Mouse (Mus musculus): ENCODE measurements around the gene Tmem63b.
A peak's percentile ranks its signal among the peaks of the same experiment; 100 is the strongest.

Gene Tmem63b

DNA sequence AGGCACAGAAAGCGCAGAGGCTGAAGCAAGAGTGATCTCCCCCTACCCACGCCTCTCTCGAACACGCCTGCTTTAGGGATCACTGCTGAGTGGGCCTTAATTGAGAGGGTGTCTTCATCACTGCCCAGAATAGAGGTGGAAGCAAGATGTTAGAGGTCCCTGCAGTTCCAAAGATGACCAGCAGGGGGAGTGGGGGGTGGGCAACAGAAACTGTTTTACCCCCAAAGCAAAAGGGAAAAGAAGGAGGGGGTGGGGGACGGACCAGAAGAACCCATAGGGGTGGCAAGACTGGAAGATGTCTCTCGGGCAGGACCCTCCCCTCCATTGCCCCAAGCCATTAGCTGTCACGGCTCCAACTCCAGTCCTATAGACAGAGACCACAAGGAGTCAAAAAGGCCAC, 8.6 kb downstream of the Tmem63b start:
- DNase-seq (ENCODE audit: extremely low spot score, low spot score): peak; percentile 80

DNA sequence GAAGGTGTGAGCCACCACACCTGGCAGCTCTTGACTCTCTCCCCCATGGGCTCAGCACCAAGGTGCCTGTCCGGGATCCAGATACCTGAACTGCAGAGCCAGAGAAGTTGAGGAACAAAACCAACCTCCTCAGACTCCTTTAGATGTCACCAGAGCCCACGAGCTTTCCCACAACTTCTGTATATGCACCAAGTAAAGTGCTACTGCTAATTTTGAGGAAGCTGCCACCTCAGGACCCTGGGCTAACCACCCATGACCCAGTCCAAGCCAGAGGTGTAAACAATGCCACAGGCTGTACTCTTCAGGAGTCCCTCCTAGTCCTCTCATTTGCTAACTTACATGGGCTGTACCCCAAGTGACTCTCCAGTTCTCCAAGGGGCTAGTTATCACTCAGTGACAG, 14.1 kb downstream of the Tmem63b start:
- DNase-seq (ENCODE audit: extremely low spot score, low spot score): no peak

DNA sequence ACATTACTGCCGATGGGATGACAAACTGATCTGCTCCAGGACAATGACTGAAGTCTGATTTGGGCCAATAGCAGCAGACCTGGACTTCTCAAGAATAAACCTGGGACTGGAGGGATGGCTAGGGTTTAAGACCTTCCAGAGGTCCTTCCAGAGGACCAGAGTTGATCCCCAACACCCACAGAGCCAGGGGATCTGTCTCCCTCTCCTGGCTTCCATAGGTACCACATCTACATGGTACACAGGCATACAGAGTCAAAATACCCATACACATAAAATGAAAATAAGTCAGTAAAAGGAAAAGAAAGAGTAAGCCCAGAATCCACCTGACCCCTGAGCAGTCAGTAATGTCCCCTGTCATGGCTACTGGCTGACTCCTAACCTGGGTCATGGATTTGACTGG, 14.9 kb downstream of the Tmem63b start:
- no peak for DNase-seq (ENCODE audit: extremely low spot score, low spot score)

DNA sequence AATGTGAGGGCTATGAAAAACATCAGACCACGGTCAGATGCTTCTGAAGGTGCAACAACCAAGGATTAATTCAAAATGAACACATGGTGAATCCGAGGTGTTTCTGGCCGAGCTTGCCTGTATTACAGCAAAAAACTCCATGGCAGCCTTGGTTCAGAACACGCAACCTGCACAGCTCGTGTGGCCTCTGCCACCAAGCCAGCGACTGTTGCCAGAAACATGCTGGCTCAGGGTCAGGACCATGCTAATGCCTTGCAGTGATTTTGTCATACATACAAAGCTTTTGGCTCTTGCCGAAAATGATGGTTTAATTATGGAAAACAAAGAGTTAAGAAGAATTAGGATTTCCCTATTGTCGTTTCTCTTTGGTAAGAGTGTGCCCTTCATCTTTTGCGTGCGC, 18.7 kb downstream of the Tmem63b start:
- DNase-seq (ENCODE audit: extremely low spot score, low spot score): no peak

DNA sequence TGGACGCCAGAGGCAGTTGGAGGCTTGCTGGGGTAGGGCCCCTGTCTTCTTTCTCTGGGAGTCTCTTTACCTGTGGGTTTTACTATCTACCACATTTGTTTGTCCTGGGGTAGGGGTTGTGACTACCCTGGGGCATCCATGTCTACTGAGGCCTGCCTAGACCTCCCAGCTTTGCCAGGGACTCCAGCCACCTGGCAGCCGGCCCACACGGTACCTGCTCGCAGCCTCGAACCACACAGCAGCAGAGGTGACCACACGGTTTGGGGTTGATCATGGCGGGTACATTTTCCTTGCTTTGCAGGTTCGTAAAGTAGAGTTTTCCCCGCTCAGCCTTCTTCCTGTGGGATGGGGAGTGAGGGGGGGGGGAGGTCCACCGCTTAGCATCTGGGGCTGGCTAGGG, 19.2 kb downstream of the Tmem63b start:
- DNase-seq (ENCODE audit: extremely low spot score, low spot score): no peak

DNA sequence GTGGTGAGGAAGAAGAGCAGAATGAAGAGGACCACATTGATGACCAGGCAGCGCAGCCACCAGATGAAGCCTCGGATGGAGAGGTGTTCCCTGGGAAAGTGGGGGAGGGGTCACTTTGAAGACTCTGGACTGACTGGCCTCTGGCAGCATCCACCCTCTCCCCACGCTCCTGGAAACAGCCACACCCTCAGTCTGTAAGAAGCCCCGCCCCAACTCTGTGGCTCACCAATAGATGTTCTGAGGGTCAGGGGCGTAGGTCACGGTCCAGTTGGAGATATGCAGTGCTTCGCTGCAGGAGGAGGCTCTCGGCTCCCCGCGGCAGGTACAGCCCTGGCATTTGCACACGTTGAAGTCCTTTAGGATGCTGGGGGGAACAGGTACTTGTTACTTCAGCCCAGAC, 20.6 kb downstream of the Tmem63b start:
- DNase-seq (ENCODE audit: extremely low spot score, low spot score): no peak

DNA sequence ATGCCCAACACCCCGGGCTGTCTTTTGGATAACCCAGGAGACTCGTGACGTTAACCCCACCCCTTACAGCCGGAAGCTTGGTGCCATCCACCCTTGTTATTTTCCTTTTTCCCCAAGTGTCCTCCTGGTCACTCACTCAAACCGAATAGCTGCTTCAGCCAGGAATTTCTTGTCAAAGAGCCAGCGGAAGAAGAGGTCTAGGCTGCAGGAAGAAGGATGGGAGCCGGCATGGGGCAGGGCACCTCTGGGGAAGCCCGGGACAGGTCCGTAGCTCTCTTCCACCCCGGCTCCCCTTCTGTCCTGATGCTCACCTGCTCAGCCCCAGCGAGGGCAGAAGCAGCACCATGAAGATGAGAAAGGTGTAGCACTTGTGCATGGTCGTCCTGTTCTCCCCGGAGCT, 22.1 kb downstream of the Tmem63b start:
- DNase-seq (ENCODE audit: extremely low spot score, low spot score): no peak

DNA sequence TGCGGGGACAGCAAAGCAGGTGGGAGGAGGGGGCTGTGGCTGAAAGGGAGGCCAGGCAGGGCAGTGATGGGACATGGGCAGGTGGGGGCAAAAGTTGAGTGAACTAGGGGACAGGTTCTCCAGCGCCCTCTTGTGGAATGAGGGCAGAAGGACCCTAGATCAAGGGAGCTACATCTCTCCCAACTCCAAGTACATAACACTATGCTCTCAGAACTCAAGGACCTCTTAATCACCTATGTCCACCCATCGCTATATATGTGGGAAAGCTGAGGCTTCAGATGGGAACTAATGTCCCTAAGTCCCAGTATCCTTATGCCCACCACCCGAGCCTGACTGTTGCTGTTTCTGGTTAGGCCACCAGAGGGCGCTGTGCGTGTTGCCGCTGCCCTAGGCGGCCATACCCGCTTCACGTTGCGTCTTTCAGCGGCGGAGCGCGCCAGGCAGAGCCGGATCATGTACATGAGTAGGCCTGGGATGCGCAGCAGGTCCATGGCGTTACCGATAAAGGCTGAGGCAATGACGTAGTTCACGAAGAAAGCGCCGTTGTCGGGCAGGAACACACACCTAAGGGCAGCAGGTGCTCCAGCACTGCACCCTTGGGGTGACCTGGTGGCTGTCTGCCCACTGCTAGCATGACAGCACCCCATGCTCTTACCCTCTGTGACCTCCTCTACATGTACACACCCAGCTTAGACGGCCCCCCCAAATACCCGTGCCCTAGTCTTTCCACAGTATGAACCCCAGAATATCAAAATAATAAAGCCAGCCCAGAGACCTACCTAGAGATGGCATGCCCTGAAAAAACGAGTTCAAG, 23.4 kb downstream of the Tmem63b start:
- DNase-seq (ENCODE audit: extremely low spot score, low spot score): peak; percentile 88

DNA sequence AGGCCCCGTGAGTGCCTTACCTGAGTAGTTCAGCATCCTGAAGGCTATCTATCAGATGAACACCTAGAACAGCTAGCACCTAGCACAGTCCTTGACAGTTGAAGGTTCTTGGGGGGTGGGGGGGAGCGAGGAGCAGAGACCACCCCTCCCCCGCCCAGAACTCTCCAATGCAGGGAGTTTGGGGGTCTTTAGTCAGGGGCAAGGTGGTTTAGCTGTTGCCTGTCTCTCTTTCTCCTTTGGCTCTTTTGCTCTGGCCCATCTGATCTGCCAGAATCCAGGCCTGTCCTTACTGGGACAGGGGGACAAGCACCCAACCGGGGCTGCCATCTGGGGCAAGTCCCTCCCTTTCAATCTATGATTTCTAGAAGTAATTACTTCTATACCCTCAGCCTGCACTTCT, 27.5 kb downstream of the Tmem63b start, which contains the start of gene Capn11:
Capn11 (minus strand) TSS at position 101 of the 400 bp plus-strand sequence.
- no peak for DNase-seq (ENCODE audit: extremely low spot score, low spot score)

DNA sequence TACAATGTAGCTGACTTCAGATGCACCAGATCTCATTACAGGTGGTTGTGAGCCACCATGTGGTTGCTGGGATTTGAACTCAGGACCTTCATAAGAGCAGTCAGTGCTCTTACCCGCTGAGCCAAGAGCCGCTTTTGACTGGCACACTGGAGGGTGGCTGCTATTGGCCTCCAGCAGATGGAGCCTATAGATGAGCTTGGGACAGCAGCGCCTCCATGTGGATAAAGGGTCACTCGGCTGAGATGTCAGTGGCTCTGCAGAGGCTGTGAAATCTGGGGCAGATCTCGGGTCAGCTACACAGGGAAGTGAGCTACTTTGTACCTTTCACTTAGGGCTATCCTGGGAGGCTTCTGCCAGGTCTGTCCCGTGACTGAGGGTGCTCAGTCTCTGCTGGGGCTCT, 30.9 kb downstream of the Tmem63b start:
- no peak for DNase-seq (ENCODE audit: extremely low spot score, low spot score)

DNA sequence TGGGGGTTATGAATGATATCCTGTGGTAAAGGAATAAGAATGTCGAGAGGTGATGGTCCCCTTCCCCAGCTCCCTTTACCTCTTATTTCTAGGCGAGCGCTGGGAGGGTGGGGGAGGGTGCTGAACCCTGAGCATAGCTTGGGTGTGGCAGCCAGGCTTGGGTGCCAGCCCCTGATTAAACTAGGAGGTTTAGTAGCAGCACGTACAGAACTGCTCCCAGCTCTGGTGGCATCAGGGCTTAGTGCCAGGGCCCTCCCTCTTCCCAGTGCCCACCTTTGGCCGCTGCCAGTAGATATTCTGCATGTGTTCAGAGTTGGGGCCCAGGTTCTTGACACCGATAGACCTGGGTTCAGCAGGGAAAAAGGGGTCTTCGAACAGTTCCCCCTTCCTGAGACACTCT, 33.5 kb downstream of the Tmem63b start:
- DNase-seq (ENCODE audit: extremely low spot score, low spot score): no peak

DNA sequence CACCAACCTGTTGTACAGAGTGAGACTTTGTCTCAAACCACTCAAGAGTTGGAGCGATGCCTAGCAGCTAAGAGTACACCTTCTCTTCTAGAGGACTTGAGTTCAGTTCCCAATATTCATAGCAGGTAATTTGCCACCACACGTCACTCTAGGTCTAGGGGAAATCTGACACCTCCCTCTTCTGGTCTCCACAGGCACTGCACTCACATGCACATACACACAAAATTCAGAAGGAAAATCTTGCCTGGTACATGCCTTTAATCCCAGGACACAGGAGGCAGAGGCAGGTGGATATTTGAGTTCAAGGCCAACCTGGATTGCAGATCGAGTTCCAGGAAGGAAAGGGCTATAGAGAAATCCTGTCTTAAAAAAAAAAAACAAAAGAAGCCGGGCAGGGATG, 42.5 kb downstream of the Tmem63b start:
- DNase-seq (ENCODE audit: extremely low spot score, low spot score): no peak

DNA sequence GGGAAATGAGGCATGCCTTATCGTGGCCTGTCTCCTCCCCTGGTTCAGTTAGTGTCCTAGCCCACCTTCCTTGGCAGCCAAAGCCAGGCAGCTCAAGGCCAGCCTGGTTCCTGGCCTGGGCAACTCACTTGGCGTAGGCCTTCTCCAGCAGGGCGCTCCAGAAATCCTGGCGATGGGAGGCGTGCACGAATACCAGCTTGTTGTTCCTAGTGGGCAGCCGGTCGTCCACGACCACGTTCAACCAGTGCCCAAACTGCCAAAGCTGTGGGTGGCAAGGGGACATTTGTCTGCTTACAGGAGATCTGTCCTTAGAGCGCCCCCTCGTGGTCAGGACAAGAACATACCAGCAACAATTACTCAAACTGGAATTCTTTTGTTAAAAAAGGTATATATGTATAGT, 44.0 kb downstream of the Tmem63b start:
- DNase-seq (ENCODE audit: extremely low spot score, low spot score): peak; percentile 72

DNA sequence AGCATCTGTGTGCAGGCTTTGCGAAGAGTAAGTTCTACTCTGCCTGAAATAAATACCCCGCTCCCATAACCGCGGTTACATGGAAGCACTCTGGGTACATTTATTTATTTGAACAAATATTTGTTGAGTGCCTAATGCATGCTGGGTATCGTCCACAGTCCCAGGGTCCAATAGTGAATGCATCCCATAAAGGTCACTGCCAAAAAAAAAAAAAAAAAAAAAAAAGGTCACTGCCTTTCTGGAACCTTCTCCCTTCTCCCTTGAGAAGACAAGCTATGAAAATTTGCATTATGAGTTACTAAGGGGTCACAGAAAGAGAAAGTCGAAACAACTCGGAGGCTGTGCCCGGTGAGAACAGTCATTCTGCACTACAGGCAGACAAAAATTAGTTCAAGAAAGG, 44.7 kb downstream of the Tmem63b start:
- no peak for DNase-seq (ENCODE audit: extremely low spot score, low spot score)

DNA sequence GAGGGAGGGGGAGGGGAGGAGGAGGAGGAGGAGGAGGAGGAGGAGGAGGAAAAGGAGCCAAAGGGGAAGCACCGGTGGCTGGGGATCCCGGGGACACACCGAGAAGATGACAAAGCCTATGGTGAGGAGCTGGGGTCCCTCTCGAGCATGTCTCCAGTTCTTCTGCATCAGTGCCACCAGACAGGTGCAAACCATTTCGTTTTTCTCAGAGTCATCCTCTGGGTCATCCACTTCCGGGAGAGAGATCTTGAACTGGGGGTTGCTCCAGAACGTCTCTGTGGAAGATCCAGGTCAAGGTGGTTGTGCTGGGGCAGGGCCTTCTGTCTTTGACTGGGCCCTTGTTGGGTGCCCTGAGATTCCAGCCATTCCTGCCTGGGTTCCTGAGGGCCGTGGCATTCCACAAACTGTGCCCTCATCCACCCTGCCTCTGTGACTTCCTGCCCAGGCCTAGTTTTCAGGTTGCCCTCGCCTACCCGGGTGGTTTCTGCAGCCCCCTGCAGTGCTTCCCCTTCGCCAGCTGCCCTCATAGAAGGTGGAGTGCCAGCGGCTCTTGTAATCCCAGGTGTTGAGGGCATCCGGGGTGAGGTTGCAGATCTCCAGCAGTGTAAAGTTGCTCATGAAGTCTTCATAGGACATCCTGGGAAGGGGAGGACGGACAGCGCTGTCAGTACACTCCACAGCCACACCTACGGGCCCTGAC, 48.0 kb downstream of the Tmem63b start:
- no peak for DNase-seq (ENCODE audit: extremely low spot score, low spot score)

DNA sequence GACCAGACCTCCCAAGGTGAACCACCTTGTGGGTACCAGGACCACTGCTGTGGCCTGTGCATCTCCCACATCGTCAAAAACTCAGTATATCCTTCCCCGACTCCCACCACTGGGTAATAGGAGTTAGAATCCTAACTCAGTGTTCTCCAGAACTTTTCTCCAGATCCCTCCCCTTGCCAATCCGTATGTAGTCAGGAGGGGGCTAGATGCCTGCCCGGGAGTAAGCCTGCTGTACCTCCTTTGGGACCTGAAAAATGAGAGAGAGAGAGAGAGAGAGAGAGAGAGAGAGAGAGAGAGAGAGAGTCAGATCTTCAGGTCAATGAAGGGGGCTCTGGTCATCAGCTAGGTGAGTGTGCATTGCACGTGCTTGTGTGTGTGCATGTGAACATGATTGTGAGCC, 52.7 kb downstream of the Tmem63b start:
- DNase-seq (ENCODE audit: extremely low spot score, low spot score): no peak

DNA sequence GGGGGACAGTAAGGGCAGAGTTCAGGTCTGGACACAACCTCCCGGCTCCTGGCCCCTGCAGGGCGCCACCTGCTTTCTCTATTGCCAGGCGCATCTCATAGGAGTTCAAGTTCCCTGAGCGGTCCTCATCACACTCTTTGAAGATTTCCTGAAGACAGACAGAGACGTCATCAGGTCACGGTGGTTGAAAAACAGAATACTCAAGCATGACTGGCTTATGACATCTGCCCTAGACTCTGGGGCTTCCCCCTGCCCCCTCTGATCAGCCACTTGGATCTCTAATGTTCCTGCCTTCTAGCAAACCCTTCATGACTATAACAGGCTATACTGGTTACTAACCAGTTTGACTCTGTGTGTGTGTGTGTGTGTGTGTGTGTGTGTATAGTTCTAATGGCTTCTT, 54.8 kb downstream of the Tmem63b start:
- DNase-seq (ENCODE audit: extremely low spot score, low spot score): no peak

DNA sequence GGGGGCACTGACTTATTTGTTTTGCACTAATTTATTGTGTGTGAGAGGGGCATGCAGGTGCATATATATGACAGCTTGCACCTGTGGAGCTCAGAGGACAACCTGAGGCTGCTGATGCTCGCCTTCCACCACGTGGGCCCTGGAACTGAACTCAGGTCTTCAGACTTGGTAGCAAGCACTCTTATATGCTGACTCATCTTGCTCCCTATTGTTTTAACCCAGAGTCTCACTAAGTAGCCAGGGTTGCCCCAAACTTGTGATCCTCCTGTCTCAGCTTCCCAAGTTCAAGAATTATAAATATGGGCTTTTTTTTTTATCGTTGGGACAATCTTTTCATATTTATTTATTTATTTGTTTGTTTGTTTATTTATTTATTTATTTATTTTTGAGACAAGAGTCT, 55.7 kb downstream of the Tmem63b start:
- DNase-seq (ENCODE audit: extremely low spot score, low spot score): no peak

DNA sequence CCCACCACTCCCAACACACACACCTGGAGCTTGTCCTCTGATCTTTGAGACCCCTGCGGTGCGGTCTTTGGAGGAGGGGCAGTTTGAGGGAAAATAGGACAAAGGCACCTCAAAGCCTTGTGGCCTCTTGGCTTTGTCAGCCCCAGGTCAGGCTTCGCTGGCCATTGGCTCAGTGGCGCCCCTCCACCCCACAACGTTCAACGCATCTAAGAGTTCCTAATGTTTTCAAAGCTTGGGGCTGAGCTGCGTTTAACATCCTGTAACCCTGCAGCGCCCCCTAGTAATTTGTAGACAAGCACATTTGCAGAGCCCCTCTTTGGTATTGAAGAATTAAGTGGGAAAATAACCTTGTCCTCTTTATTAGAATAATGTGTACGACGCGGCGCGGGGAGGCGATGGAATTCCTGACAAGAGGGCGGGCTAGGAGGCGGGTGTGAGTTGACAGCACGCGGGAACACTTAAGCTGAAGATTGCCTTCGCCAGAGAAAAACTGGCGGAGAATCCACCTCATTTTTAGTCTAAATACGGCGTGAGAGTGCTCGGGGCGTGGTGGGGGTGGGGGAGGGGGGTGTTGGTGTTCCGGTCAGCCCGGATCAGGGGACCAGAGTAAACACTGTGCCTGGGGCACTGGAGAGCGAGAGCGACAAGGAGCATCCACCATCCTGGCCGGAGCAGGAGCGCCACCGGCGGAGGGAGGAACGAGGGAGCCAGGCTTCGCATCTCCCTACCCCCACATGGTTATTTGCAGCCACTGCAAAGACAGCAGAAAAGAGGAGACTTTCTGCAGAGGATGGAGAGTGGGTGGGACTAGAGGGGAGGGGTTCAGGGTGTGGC, 56.6 kb downstream of the Tmem63b start:
- peak; percentile 74 for DNase-seq (ENCODE audit: extremely low spot score, low spot score)

DNA sequence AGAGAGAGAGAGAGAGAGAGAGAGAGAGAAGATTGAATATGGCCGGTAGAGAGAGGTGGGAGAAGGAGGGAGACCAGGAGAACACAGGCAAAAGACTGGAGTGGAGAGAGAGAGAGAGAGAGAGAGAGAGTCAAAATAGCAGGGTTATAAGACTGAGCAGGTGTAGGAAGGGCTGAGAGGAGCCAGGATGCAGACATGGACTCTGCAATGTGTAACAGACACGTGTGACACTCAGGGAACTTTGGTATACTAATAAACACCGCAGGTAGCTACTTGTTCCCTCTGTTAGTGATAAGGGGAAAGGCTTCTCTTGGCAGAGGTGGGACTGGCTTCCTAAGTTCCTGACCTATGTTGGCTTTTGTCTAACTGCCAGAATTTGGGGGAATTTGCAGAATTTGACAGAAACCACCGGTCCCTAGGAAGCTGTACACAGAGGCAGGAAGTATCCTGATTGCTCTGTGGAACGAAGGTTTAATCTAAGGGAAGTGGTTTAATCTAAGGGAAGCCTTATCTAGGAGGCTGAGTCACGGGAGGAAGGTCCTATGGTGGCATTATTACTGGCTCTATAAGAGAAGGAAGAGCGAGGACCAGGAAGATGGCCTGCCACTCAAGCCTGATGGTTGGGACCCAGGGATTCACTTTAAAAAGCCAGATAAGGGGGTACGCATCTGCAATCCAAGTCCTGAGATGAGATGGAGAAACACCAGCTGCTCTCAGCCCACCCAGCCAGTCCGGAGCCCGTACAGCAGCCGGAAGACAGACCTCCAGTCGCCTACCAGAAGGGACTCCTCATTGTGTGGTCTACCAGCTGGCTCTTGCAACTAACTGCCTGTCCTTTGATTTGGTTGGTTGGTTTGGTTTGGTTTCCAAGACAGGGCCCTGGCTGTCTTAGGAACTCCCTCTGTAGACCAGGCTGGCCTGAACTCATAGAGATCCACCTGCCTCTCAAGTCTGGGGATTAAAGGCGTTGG, 57.5 kb downstream of the Tmem63b start:
- peak; percentile 21 for DNase-seq (ENCODE audit: extremely low spot score, low spot score)

DNA sequence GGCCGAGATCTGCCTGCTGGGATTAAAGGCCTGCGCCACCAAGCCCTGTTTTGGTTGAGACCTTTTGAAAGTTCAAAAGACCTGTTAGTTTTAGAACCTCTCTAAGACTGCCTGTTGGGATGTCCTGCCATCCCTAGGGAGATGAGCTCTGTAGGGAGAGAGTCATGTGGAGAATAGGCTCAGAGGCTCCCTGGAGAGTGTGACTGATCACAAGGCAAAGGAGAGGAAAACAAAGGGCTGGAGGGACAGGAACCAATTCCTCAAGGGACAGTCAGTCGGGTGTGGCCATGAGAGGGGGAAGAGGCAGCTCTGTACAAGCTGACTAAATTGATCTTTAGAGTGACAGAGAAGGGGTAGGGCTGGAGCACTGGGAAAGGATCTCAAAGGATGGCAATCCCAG, 58.5 kb downstream of the Tmem63b start:
- no peak for DNase-seq (ENCODE audit: extremely low spot score, low spot score)
